Mouse (Mus musculus): ENCODE data around the gene Grin2d. TPM values are rescaled to one million over a fixed set of nuclear protein-coding genes. Genes with fewer than 3 reads are reported as not detected.

Grin2d gene
- polyA plus RNA-seq, 1 experiment from 2014 or later = 0.15 TPM

DNA sequence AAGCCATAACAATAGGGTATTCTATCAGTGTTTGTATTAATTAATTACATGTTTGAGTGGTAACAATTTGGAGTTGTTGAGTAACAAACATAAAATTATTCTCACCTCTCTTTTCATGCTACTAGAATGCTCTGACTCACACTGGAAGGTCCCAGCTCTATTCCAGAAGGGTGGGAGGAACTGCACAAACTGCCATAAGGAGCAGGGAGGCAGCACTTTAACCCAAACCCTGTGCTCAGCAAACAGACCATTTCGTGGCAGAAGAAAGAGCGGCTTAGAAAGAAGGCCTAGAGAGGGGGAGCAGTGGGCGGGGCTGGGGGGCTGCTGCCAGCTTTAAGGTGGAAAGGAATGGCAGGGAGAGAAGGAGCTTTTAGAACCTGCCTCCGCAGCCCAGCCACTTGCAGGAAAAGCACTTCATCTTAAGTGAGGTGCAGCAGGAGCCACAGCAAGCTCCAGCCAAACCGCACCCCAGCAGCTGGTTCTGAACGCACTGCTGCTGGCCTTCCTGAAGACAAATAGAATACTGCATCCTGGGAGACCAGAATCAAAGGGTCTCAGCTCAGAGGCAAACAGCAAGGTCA lies 29.6 kb downstream of the Grin2d start:
- Histone ChIP-seq H3K36me3 (ENCODE audit: control insufficient read depth, insufficient read depth, low read length) (no peaks in the 10 kb centered on the region), H3K4me2 (ENCODE audit: low read length) (no peak overlapping the region), H3K4me1 (ENCODE audit: control insufficient read depth in 2 of 2, insufficient read depth in 2 of 2, low read length in 2 of 2) (no peaks in the 10 kb centered on the region), H3K4me3 (ENCODE audit: control insufficient read depth in 1 of 2, insufficient read depth in 1 of 2, low read depth in 1 of 2, low read length in 2 of 2) (no peak overlapping the region), H3K9ac (ENCODE audit: low read length) (no peak overlapping the region), H3K27me3 (ENCODE audit: control insufficient read depth, insufficient read depth, low read length) (peaks cover 18% of the 10 kb centered on the region), H3K9me3 (ENCODE audit: control insufficient read depth, low read length) (no peaks in the 10 kb centered on the region), H3K27ac (replicated peaks in 1 of 2; ENCODE audit: control insufficient read depth in 1 of 2, insufficient read depth in 1 of 2, low read depth in 2 of 2, low read length in 2 of 2) (no peak overlapping the region)
- ATAC-seq (ENCODE audit: insufficient number of reproducible peaks, insufficient read depth, low FRiP score, low read depth) = no peak
- WGBS = 23% methylated on average over 6 of the region's 6 CpGs

- Histone ChIP-seq H3K27me3 (ENCODE audit: control insufficient read depth, insufficient read depth, low read length) (peaks cover 17% of the 10 kb centered on the region), H3K9ac (ENCODE audit: low read length) (no peak overlapping the region), H3K27ac (replicated peaks in 1 of 2; ENCODE audit: control insufficient read depth in 1 of 2, insufficient read depth in 1 of 2, low read depth in 2 of 2, low read length in 2 of 2) (no peak overlapping the region), H3K36me3 (ENCODE audit: control insufficient read depth, insufficient read depth, low read length) (no peaks in the 10 kb centered on the region), H3K4me2 (ENCODE audit: low read length) (no peak overlapping the region), H3K4me1 (ENCODE audit: control insufficient read depth in 2 of 2, insufficient read depth in 2 of 2, low read length in 2 of 2) (no peaks in the 10 kb centered on the region), H3K4me3 (ENCODE audit: control insufficient read depth in 1 of 2, insufficient read depth in 1 of 2, low read depth in 1 of 2, low read length in 2 of 2) (no peak overlapping the region), H3K9me3 (ENCODE audit: control insufficient read depth, low read length) (no peaks in the 10 kb centered on the region)
- WGBS = 79% methylated on average over 10 of the region's 10 CpGs
- ATAC-seq (ENCODE audit: insufficient number of reproducible peaks, insufficient read depth, low FRiP score, low read depth) = no peak
Measured at GRCm38 (mm10) chr7:45842950-45843744, 35.0 kb downstream of the Grin2d start.

- ATAC-seq (ENCODE audit: insufficient number of reproducible peaks, insufficient read depth, low FRiP score, low read depth) = no peak
- H3K36me3 ChIP-seq (ENCODE audit: control insufficient read depth, insufficient read depth, low read length) = peaks cover 7% of the 10 kb centered on the region
- H3K9ac ChIP-seq (ENCODE audit: low read length) = peak overlapping the region; percentile 41; the same call in 1 of the 2 replicates
- peaks cover 51% of the 10 kb centered on the region for H3K27me3 ChIP-seq (ENCODE audit: control insufficient read depth, insufficient read depth, low read length)
- H3K4me2 ChIP-seq (ENCODE audit: low read length) = peak overlapping the region; percentile 66
- H3K4me1 ChIP-seq (ENCODE audit: control insufficient read depth in 2 of 2, insufficient read depth in 2 of 2, low read length in 2 of 2) = peaks cover 3 to 20% of the 10 kb centered on the region in 2 experiments; a peak in 3 of 4 replicates
- H3K27ac ChIP-seq (replicated peaks in 1 of 2; ENCODE audit: control insufficient read depth in 1 of 2, insufficient read depth in 1 of 2, low read depth in 2 of 2, low read length in 2 of 2) = no peak overlapping the region
- H3K4me3 ChIP-seq (ENCODE audit: control insufficient read depth in 1 of 2, insufficient read depth in 1 of 2, low read depth in 1 of 2, low read length in 2 of 2) = peak overlapping the region; percentile 45
- H3K9me3 ChIP-seq (ENCODE audit: control insufficient read depth, low read length) = 0 out of 2 replicates have a peak, but pooled peaks cover 3% of the 10 kb centered on the region
- 1% methylated on average over 27 of the region's 31 CpGs for WGBS
Measured at GRCm38 (mm10) chr7:45833924-45834323, 44.3 kb downstream of the Grin2d start.

GRCm38 (mm10) chr7:45833148-45833790 lies 44.9 kb downstream of the Grin2d start:
- Histone ChIP-seq H3K36me3 (ENCODE audit: control insufficient read depth, insufficient read depth, low read length) (peaks cover 13% of the 10 kb centered on the region), H3K27ac (replicated peaks in 1 of 2; ENCODE audit: control insufficient read depth in 1 of 2, insufficient read depth in 1 of 2, low read depth in 2 of 2, low read length in 2 of 2) (no peak overlapping the region), H3K9ac (ENCODE audit: low read length) (peak overlapping the region; percentile 41; the same call in 1 of the 2 replicates), H3K27me3 (ENCODE audit: control insufficient read depth, insufficient read depth, low read length) (peaks cover 51% of the 10 kb centered on the region), H3K4me1 (ENCODE audit: control insufficient read depth in 2 of 2, insufficient read depth in 2 of 2, low read length in 2 of 2) (peaks cover 3 to 20% of the 10 kb centered on the region in 2 experiments; a peak in 3 of 4 replicates), H3K4me3 (ENCODE audit: control insufficient read depth in 1 of 2, insufficient read depth in 1 of 2, low read depth in 1 of 2, low read length in 2 of 2) (peak overlapping the region; percentile 45), H3K4me2 (ENCODE audit: low read length) (peak overlapping the region; percentile 66), H3K9me3 (ENCODE audit: control insufficient read depth, low read length) (0 out of 2 replicates have a peak, but pooled peaks cover 3% of the 10 kb centered on the region)
- under 1% methylated on average over 74 of the region's 86 CpGs for WGBS
- ATAC-seq (ENCODE audit: insufficient number of reproducible peaks, insufficient read depth, low FRiP score, low read depth) = no peak

DNA sequence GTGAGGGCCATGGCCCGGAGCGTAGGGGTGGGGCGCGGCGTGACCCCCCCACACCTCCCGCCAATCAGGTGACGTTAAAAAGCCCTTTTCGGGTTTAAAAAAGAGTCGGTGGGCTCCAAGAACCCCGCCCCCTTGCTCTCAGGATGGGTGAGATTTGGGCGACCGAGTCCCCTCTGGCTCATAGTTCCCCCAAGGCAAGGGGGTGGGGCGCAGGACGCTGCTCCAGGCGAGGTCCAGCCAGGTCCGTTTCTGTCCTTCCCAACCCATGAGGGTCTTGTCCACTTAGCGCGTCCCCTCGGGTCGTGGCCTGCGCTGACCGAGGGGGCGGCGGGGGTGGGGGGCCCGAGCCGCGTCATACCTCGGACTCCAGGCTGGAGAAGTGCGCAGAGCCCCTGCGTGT lies 45.8 kb downstream of the Grin2d start:
- H3K27me3 ChIP-seq (ENCODE audit: control insufficient read depth, insufficient read depth, low read length) = peaks cover 51% of the 10 kb centered on the region
- ATAC-seq (ENCODE audit: insufficient number of reproducible peaks, insufficient read depth, low FRiP score, low read depth) = no peak
- H3K27ac ChIP-seq (replicated peaks in 1 of 2; ENCODE audit: control insufficient read depth in 1 of 2, insufficient read depth in 1 of 2, low read depth in 2 of 2, low read length in 2 of 2) = no peak overlapping the region
- peaks cover 22% of the 10 kb centered on the region for H3K36me3 ChIP-seq (ENCODE audit: control insufficient read depth, insufficient read depth, low read length)
- H3K4me2 ChIP-seq (ENCODE audit: low read length) = peak overlapping the region; percentile 66
- no peak overlapping the region; the same call in 1 of the 2 replicates for H3K9ac ChIP-seq (ENCODE audit: low read length)
- 9% methylated on average over 29 of the region's 30 CpGs for WGBS
- 0 out of 2 replicates have a peak, but pooled peaks cover 3% of the 10 kb centered on the region for H3K9me3 ChIP-seq (ENCODE audit: control insufficient read depth, low read length)
- peak overlapping the region; percentile 45 for H3K4me3 ChIP-seq (ENCODE audit: control insufficient read depth in 1 of 2, insufficient read depth in 1 of 2, low read depth in 1 of 2, low read length in 2 of 2)
- peaks cover 3 to 20% of the 10 kb centered on the region in 2 experiments; a peak in 3 of 4 replicates for H3K4me1 ChIP-seq (ENCODE audit: control insufficient read depth in 2 of 2, insufficient read depth in 2 of 2, low read length in 2 of 2)

GRCm38 (mm10) chr7:45831128-45831525 lies 47.1 kb downstream of the Grin2d start:
- peak overlapping the region; percentile 83 for H3K9ac ChIP-seq (ENCODE audit: low read length)
- peaks cover 35% of the 10 kb centered on the region for H3K36me3 ChIP-seq (ENCODE audit: control insufficient read depth, insufficient read depth, low read length)
- H3K4me2 ChIP-seq (ENCODE audit: low read length) = peak overlapping the region; percentile 74
- ATAC-seq (ENCODE audit: insufficient number of reproducible peaks, insufficient read depth, low FRiP score, low read depth) = no peak
- peaks cover 51% of the 10 kb centered on the region for H3K27me3 ChIP-seq (ENCODE audit: control insufficient read depth, insufficient read depth, low read length)
- peak overlapping the region; percentile 68 to 82 for H3K4me3 ChIP-seq (ENCODE audit: control insufficient read depth in 1 of 2, insufficient read depth in 1 of 2, low read depth in 1 of 2, low read length in 2 of 2)
- H3K27ac ChIP-seq (replicated peaks in 1 of 2; ENCODE audit: control insufficient read depth in 1 of 2, insufficient read depth in 1 of 2, low read depth in 2 of 2, low read length in 2 of 2) = no peak overlapping the region
- WGBS = 24% methylated on average over 5 of the region's 5 CpGs
- no peaks in the 10 kb centered on the region for H3K9me3 ChIP-seq (ENCODE audit: control insufficient read depth, low read length)
- H3K4me1 ChIP-seq (ENCODE audit: control insufficient read depth in 2 of 2, insufficient read depth in 2 of 2, low read length in 2 of 2) = peaks cover 3 to 20% of the 10 kb centered on the region in 2 experiments; a peak in 3 of 4 replicates

- under 1% methylated on average over 35 of the region's 35 CpGs for WGBS
- Histone ChIP-seq H3K4me2 (ENCODE audit: low read length) (peak within 1 kb of the TSS; percentile 74), H3K9me3 (ENCODE audit: control insufficient read depth, low read length) (no peaks in the 10 kb centered on the region), H3K4me3 (ENCODE audit: control insufficient read depth in 1 of 2, insufficient read depth in 1 of 2, low read depth in 1 of 2, low read length in 2 of 2) (peak within 1 kb of the TSS; percentile 68 to 82), H3K4me1 (ENCODE audit: control insufficient read depth in 2 of 2, insufficient read depth in 2 of 2, low read length in 2 of 2) (peaks cover 3 to 20% of the 10 kb centered on the region in 2 experiments; a peak in 3 of 4 replicates), H3K9ac (ENCODE audit: low read length) (peak within 1 kb of the TSS; percentile 83), H3K27ac (replicated peaks in 1 of 2; ENCODE audit: control insufficient read depth in 1 of 2, insufficient read depth in 1 of 2, low read depth in 2 of 2, low read length in 2 of 2) (peak within 1 kb of the TSS; percentile 73 to 79), H3K36me3 (ENCODE audit: control insufficient read depth, insufficient read depth, low read length) (peaks cover 40% of the 10 kb centered on the region), H3K27me3 (ENCODE audit: control insufficient read depth, insufficient read depth, low read length) (peaks cover 46% of the 10 kb centered on the region)
- ATAC-seq (ENCODE audit: insufficient number of reproducible peaks, insufficient read depth, low FRiP score, low read depth) = peak; percentile 51
Measured at GRCm38 (mm10) chr7:45830427-45831127, 47.6 kb downstream of the Grin2d start, which contains the start of gene Grwd1. Grwd1 (minus strand) TSS chr7:45830944.

All from heart, embryonic 14.5 days (tissue).